Mouse (Mus musculus): Measurements from ENCODE around the gene Card19. TPM values are rescaled to one million over a fixed set of nuclear protein-coding genes. Genes with fewer than 3 reads are reported as not detected.
A peak's percentile ranks its signal among the peaks of the same experiment; 100 is the strongest.

The Card19 gene
- polyA plus RNA-seq, 1 experiment = 108 TPM

- TF ChIP-seq CTCF (conservative IDR thresholded peaks at IDR 0.05; ENCODE audit: insufficient read depth, insufficient read length, low read depth, low read length) (no peak), POLR2A (IDR thresholded peaks at IDR 0.05; ENCODE audit: low read depth, low read length) (no peak)
- no peaks in the 10 kb centered on the region for H3K36me3 ChIP-seq (ENCODE audit: control insufficient read depth, insufficient read depth, low read length)
- DNase-seq = no peak
- WGBS = 80% methylated on average over 5 of the region's 5 CpGs
- H3K27ac ChIP-seq (ENCODE audit: insufficient read depth, low read depth, low read length) = no peak overlapping the region
- H3K27me3 ChIP-seq (replicated peaks; ENCODE audit: control insufficient read depth, insufficient read depth, low read length) = no peaks in the 10 kb centered on the region
- peaks cover 20% of the 10 kb centered on the region for H3K4me1 ChIP-seq (ENCODE audit: control insufficient read depth, insufficient read depth, low read length)
- H3K4me3 ChIP-seq (ENCODE audit: insufficient read depth, low read depth, low read length) = no peak overlapping the region
Measured at GRCm38 (mm10) chr13:49196211-49196610, 19.6 kb downstream of the Card19 start.

- H3K27ac ChIP-seq (ENCODE audit: insufficient read depth, low read depth, low read length) = no peak overlapping the region
- 61% methylated on average over 7 of the region's 7 CpGs for WGBS
- H3K27me3 ChIP-seq (replicated peaks; ENCODE audit: control insufficient read depth, insufficient read depth, low read length) = no peaks in the 10 kb centered on the region
Measured at GRCm38 (mm10) chr13:49195651-49196050, 20.2 kb downstream of the Card19 start.

GRCm38 (mm10) chr13:49194811-49195210, 21.0 kb downstream of the Card19 start:
- Histone ChIP-seq H3K36me3 (ENCODE audit: control insufficient read depth, insufficient read depth, low read length) (no peaks in the 10 kb centered on the region), H3K4me3 (ENCODE audit: insufficient read depth, low read depth, low read length) (no peak overlapping the region), H3K27ac (ENCODE audit: insufficient read depth, low read depth, low read length) (no peak overlapping the region), H3K4me1 (ENCODE audit: control insufficient read depth, insufficient read depth, low read length) (peaks cover 30% of the 10 kb centered on the region), H3K27me3 (replicated peaks; ENCODE audit: control insufficient read depth, insufficient read depth, low read length) (no peaks in the 10 kb centered on the region)
- TF ChIP-seq POLR2A (IDR thresholded peaks at IDR 0.05; ENCODE audit: low read depth, low read length) (no peak), CTCF (conservative IDR thresholded peaks at IDR 0.05; ENCODE audit: insufficient read depth, insufficient read length, low read depth, low read length) (no peak)
- WGBS = 85% methylated on average over 13 of the region's 13 CpGs
- DNase-seq = no peak

More at GRCm38 (mm10) chr13:49195651-49196050, 20.2 kb downstream of the Card19 start:
- Histone ChIP-seq H3K4me1 (ENCODE audit: control insufficient read depth, insufficient read depth, low read length) (peaks cover 23% of the 10 kb centered on the region), H3K36me3 (ENCODE audit: control insufficient read depth, insufficient read depth, low read length) (no peaks in the 10 kb centered on the region), H3K4me3 (ENCODE audit: insufficient read depth, low read depth, low read length) (no peak overlapping the region)
- TF ChIP-seq CTCF (conservative IDR thresholded peaks at IDR 0.05; ENCODE audit: insufficient read depth, insufficient read length, low read depth, low read length) = no peak
- TF ChIP-seq POLR2A (IDR thresholded peaks at IDR 0.05; ENCODE audit: low read depth, low read length) = no peak
- DNase-seq = peak; percentile 33

- DNase-seq = no peak
- H3K36me3 ChIP-seq (ENCODE audit: control insufficient read depth, insufficient read depth, low read length) = no peaks in the 10 kb centered on the region
- no peak for TF ChIP-seq POLR2A (IDR thresholded peaks at IDR 0.05; ENCODE audit: low read depth, low read length)
- no peak for TF ChIP-seq CTCF (conservative IDR thresholded peaks at IDR 0.05; ENCODE audit: insufficient read depth, insufficient read length, low read depth, low read length)
- H3K27ac ChIP-seq (ENCODE audit: insufficient read depth, low read depth, low read length) = no peak overlapping the region
- H3K4me3 ChIP-seq (ENCODE audit: insufficient read depth, low read depth, low read length) = no peak overlapping the region
- no peaks in the 10 kb centered on the region for H3K27me3 ChIP-seq (replicated peaks; ENCODE audit: control insufficient read depth, insufficient read depth, low read length)
- WGBS = 96% methylated on average over 17 of the region's 17 CpGs
- H3K4me1 ChIP-seq (ENCODE audit: control insufficient read depth, insufficient read depth, low read length) = peaks cover 39% of the 10 kb centered on the region
Measured at GRCm38 (mm10) chr13:49193650-49194049, 22.2 kb downstream of the Card19 start.

DNA sequence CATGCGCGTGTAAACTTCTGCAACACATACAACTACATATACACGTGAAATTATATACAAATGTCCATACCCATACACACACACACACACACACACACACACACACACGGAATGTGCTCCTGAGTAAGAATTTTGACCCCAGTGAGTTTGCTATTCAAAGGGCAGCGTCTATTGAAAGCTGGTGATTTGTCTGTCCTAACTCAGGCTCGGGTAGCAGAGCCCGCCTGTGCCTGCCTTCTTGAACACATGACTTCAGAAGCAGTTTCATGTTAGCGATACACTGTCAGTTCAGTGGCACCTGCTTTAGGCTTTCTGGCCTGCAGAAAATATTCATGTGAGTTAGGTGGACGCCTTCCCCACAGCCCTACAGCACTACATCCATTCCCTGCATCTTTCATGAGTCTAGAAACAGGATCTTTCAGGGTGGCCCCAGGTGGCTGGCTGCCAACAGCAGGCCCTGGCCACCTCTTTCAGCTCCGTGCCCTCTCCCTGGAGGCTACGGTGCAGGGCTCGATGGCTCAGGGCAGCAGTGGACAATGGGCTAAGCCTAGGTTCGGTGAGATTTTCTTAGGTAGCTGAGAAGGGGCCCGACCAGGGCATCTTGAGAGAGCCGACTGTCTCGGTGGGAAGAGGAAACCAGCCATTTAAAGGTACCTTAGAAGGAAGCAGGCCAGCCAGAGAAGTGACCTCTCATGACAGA, 23.5 kb downstream of the Card19 start:
- H3K4me1 ChIP-seq (ENCODE audit: control insufficient read depth, insufficient read depth, low read length) = peaks cover 39% of the 10 kb centered on the region
- H3K36me3 ChIP-seq (ENCODE audit: control insufficient read depth, insufficient read depth, low read length) = no peaks in the 10 kb centered on the region
- no peaks in the 10 kb centered on the region for H3K27me3 ChIP-seq (replicated peaks; ENCODE audit: control insufficient read depth, insufficient read depth, low read length)
- 31% methylated on average over 16 of the region's 16 CpGs for WGBS
- no peak overlapping the region for H3K4me3 ChIP-seq (ENCODE audit: insufficient read depth, low read depth, low read length)
- TF ChIP-seq POLR2A (IDR thresholded peaks at IDR 0.05; ENCODE audit: low read depth, low read length) = no peak
- no peak for TF ChIP-seq CTCF (conservative IDR thresholded peaks at IDR 0.05; ENCODE audit: insufficient read depth, insufficient read length, low read depth, low read length)
- peak; percentile 52 for DNase-seq
- H3K27ac ChIP-seq (ENCODE audit: insufficient read depth, low read depth, low read length) = peak overlapping the region; percentile 88

- WGBS = 44% methylated on average over 5 of the region's 5 CpGs
- Histone ChIP-seq H3K27ac (ENCODE audit: insufficient read depth, low read depth, low read length) (peak overlapping the region; percentile 88), H3K27me3 (replicated peaks; ENCODE audit: control insufficient read depth, insufficient read depth, low read length) (no peaks in the 10 kb centered on the region), H3K4me3 (ENCODE audit: insufficient read depth, low read depth, low read length) (no peak overlapping the region), H3K36me3 (ENCODE audit: control insufficient read depth, insufficient read depth, low read length) (no peaks in the 10 kb centered on the region), H3K4me1 (ENCODE audit: control insufficient read depth, insufficient read depth, low read length) (peaks cover 44% of the 10 kb centered on the region)
- TF ChIP-seq CTCF (conservative IDR thresholded peaks at IDR 0.05; ENCODE audit: insufficient read depth, insufficient read length, low read depth, low read length) (no peak), POLR2A (IDR thresholded peaks at IDR 0.05; ENCODE audit: low read depth, low read length) (no peak)
- no peak for DNase-seq
Measured at GRCm38 (mm10) chr13:49191673-49192035, 24.2 kb downstream of the Card19 start.

DNA sequence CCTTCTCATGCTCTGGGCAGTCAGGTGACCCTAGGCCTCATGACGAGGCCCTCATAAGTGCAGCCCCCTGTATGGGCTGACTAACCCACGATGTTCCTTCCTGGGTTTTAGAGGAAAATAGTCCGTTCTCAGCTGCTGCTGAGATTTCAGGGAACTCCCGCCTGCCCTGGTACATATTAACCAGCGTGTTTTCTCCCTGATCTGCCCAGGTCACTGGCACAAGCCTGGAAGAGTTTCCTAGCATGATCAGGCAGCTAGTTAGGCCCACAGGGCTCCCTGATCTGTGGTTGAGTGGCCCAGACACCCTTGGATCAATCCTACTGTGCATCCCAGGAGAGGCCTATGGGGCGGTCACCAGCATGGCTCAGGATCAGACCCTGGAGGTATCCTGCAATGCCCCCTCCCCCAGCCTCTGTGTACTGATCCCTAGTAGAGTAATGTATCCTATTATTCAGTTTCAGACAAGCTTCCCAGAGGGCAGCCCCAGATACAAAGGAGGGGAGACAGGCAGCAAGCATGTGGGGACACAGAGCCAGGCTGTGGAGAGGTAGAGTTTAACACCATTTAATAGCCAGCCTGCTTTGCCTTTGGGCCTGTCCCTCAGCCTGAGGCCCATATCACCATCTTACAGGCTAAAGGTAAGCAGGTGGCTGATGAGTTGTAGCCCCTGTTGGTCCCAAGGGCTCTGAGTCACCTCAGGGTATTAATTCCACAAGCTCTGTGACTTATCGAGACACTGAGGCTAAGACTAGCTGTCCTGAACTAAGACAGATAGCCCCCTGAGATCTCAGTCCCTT, 24.8 kb downstream of the Card19 start:
- DNase-seq = peak; percentile 92
- 31% methylated on average over 7 of the region's 7 CpGs for WGBS
- Histone ChIP-seq H3K36me3 (ENCODE audit: control insufficient read depth, insufficient read depth, low read length) (no peaks in the 10 kb centered on the region), H3K27me3 (replicated peaks; ENCODE audit: control insufficient read depth, insufficient read depth, low read length) (no peaks in the 10 kb centered on the region), H3K4me1 (ENCODE audit: control insufficient read depth, insufficient read depth, low read length) (peaks cover 48% of the 10 kb centered on the region), H3K4me3 (ENCODE audit: insufficient read depth, low read depth, low read length) (no peak overlapping the region), H3K27ac (ENCODE audit: insufficient read depth, low read depth, low read length) (peak overlapping the region; percentile 88)
- no peak for TF ChIP-seq CTCF (conservative IDR thresholded peaks at IDR 0.05; ENCODE audit: insufficient read depth, insufficient read length, low read depth, low read length)

Measured in kidney, adult 2 months (tissue).